Mouse (Mus musculus) heart, postnatal 14 days (tissue): ENCODE results near the gene Lrrc4. TPM values are rescaled to one million over a fixed set of nuclear protein-coding genes. Genes with fewer than 3 reads are reported as not detected.

Experiments used
- DNase-seq, 2 experiments: peaks; one replicate each; pipeline ENCODE4 v3.0.0; 2021 to 2022
- intact Hi-C: fragments of 180-260 bp; cut with DNase I; formaldehyde crosslinking; loops from one replicate; pipeline ENCODE4 v1.15.1; 2025
- total RNA-seq, 2 experiments: library from RNA; stranded (reverse); gene quantifications; 2 replicates each; pipeline ENCODE4 v1.2.3; 2021

The Lrrc4 gene
- total RNA-seq, 2 experiments from 2014 or later, result 0.22 to 0.43 TPM

GRCm38 (mm10) chr6:28630926-28631325, 200.6 kb downstream of the Lrrc4 start:
- intact Hi-C loops, result no loop called here
- DNase-seq, result no peak

GRCm38 (mm10) chr6:28629866-28630265, 201.7 kb downstream of the Lrrc4 start:
- DNase-seq, result no peak
- intact Hi-C loops, result no loop called here

- DNase-seq, result no peak
- intact Hi-C loops, result no loop called here
Observed at GRCm38 (mm10) chr6:28628408-28628807, 203.1 kb downstream of the Lrrc4 start.

- intact Hi-C loops, result loop anchor here (1.0 kb wide), 1 partner anchor 11 kb away; no protein-coding TSS in a partner anchor
- DNase-seq, result no peak
Observed at GRCm38 (mm10) chr6:28622963-28623362, 208.6 kb downstream of the Lrrc4 start.

GRCm38 (mm10) chr6:28622522-28622921, 209.0 kb downstream of the Lrrc4 start:
- intact Hi-C loops, result no loop called here
- peak; percentile 33 to 62 for DNase-seq

DNA sequence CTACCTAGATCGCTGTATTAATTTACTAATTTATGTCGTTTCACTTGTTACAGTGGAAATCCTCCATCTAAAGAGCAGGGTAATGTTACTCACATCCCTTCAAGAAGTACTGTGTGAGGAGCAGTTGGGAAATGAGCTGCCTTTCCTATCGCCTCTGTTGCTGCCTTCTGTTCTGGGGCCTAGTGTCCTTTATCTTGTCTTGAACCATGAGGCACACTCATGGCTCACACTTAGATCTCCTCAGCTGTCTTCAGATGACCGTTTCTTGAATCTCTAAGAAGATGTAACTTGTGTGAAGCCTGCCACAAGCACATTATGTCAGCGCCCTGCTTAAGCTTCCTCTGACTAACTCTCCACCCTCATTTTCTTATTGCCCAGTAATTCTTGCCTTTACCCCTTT, 209.6 kb downstream of the Lrrc4 start:
- intact Hi-C loops, result no loop called here
- DNase-seq, result no peak

DNA sequence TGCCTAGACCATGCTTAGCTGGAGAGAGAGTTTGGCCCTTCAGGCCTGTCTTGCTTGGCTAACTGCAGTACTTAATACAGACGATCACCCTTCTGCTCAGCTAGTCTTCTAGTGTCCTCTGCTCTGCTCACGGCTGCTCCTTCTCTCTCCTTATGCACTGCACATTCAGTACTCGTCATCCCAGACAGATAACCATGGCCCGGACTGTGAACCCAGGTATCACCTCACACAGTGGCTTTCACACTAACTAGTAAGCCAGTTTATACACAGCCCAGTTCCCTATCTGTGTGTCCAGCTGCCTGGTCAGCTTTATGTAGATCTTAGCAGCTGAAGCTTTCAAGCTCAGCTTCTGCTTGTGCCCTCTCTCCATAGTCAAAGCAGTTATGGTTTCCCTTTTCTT, 210.1 kb downstream of the Lrrc4 start:
- intact Hi-C loops, result no loop called here
- DNase-seq, result no peak

- intact Hi-C loops, result no loop called here
- peak; percentile 71 to 72 for DNase-seq
Observed at GRCm38 (mm10) chr6:28618751-28619153, 212.8 kb downstream of the Lrrc4 start.

DNA sequence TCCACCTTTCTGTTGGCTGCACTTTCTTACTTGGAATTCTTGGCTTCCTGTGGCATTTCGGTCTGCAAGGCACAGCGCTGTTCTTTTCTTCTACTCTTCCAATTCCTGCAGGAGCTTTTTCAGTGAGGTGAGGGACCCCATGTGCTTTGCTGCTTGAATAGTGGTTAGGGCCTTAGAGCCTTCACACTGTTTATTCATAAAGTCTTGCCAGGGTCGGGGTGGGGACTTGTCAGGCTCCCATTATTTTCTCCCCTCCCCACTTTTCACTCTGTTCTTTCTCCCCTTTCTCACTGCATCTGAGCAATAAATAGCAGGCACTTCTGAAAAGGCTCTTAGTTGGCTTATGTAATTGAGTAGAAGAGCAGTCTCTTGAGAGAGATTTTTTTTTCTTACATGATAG, 213.2 kb downstream of the Lrrc4 start:
- intact Hi-C loops, result no loop called here
- no peak for DNase-seq

DNA sequence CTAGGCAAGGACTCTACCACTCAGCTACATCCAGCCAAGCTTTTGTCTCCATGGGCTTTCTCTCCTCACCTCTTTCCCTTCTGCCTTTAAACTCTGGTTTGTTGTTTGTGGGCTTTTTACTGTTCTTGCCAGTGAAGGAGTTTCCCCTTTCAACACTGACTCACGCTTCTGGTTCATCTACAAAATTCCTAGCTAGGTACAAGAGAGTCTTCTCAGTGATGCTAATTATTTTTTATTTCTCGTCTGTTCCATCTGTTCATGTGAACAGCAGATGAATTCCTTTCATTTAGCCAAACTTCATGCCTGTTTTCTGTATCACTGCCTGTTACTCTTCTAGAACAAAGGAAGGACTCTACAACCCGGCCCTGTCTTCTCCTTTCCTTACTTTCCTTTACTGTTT, 215.6 kb downstream of the Lrrc4 start:
- DNase-seq, result no peak

GRCm38 (mm10) chr6:28615408-28615807, 216.1 kb downstream of the Lrrc4 start:
- no peak for DNase-seq
- intact Hi-C loops, result no loop called here

More for the DNA sequence above, 215.6 kb downstream of the Lrrc4 start:
- intact Hi-C loops, result no loop called here

- DNase-seq, result no peak
- intact Hi-C loops, result no loop called here
Observed at GRCm38 (mm10) chr6:28614856-28615255, 216.7 kb downstream of the Lrrc4 start.

DNA sequence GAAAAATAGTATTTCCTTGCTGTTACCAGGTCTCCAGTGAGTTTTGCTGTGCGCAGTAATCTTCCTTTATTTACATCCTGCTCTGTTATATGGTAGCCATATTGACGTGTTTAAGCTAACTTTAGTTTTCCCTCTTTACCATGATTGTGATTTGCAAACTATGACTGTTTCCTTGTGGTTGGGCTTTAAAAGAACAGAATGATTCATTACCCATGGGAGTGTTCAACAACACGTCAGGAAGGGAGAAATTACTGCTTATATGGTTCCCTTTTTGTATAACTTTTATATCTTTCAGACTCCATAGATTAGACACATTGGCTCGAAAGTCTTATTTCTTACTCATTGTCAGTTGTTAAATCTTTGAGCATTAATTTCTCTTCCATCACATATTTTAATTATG, 218.1 kb downstream of the Lrrc4 start:
- intact Hi-C loops, result no loop called here
- DNase-seq, result no peak

Other genes starting within 250 kb of the Lrrc4 start
- gene Lep, start 228.5 kb upstream of the Lrrc4 start, total RNA-seq, result under 1 TPM; 0.69 to 1.00 TPM